Mouse (Mus musculus): Measurements from ENCODE around the gene Tktl1.

GRCm38 (mm10) chrX:74254153-74254887, 77.3 kb downstream of the Tktl1 start, which contains the start of gene Emd:
- TF ChIP-seq GATA1 (IDR thresholded peaks at IDR 0.05; ENCODE audit: borderline replicate concordance, low read length) = no peak
- no peak for TF ChIP-seq FLI1 (IDR thresholded peaks at IDR 0.05; ENCODE audit: low read length)
